Mouse (Mus musculus) kidney, postnatal 0 days (tissue): Measurements from ENCODE around the gene Neb. TPM values are rescaled to one million over a fixed set of nuclear protein-coding genes. Genes with fewer than 3 reads are reported as not detected.

Experiments
- ATAC-seq: fragments of 200-750 bp; cut with Nextera tagmentation; replicated peaks from 2 replicates; pipeline ENCODE4 v1.8.0; 2017; ENCODE audit warnings: low read depth, moderate number of reproducible peaks, moderate TSS enrichment, moderate library complexity; ENCODE audit not compliant: low FRiP score
- DNase-seq: peaks from one replicate; pipeline ENCODE4 v3.0.0-alpha.2; 2016; ENCODE audit warnings: low spot score
- H3K27ac ChIP-seq: fragments of 300-500 bp; sonication (generic); 2 replicates; pipeline ENCODE4 v1.5.1; 2014; ENCODE audit warnings: mild to moderate bottlenecking
- H3K27me3 ChIP-seq: fragments of 300-500 bp; sonication (generic); 2 replicates; pipeline ENCODE4 v1.6.1; 2014; ENCODE audit warnings: low read length, mixed read lengths; ENCODE audit not compliant: insufficient read depth
- H3K36me3 ChIP-seq: fragments of 300-500 bp; sonication (generic); 2 replicates; pipeline ENCODE4 v1.6.1; 2014; ENCODE audit warnings: low read length, mixed read lengths; ENCODE audit not compliant: insufficient read depth
- H3K4me1 ChIP-seq: fragments of 300-500 bp; sonication (generic); replicated peaks from 2 replicates; pipeline ENCODE4 v1.6.1; 2014; ENCODE audit warnings: antibody characterized with exemption, low read length, mixed read lengths; ENCODE audit not compliant: insufficient read depth
- H3K4me2 ChIP-seq: fragments of 300-500 bp; sonication (generic); 2 replicates; pipeline ENCODE4 v1.6.1; 2014; ENCODE audit warnings: mild to moderate bottlenecking, low read length, moderate library complexity, mixed read lengths
- H3K4me3 ChIP-seq: fragments of 300-500 bp; sonication (generic); replicated peaks from 2 replicates; pipeline ENCODE4 v1.5.1; 2014; ENCODE audit warnings: low read depth, low read length
- H3K9ac ChIP-seq: fragments of 300-500 bp; sonication (generic); 2 replicates; pipeline ENCODE4 v1.6.1; 2014; ENCODE audit warnings: low read depth, low read length
- H3K9me3 ChIP-seq: fragments of 300-500 bp; sonication (generic); replicated peaks from 2 replicates; pipeline ENCODE4 v1.6.1; 2016; ENCODE audit warnings: low read length, inconsistent platforms, mixed read lengths
- CTCF ChIP-seq: IDR thresholded peaks from 2 replicates; pipeline ENCODE4 v1.5.1; 2016; ENCODE audit warnings: antibody characterized with exemption, low read depth, mild to moderate bottlenecking, moderate library complexity
- WGBS: fragments of 180-500 bp; shearing (Covaris S2); extraction: QIAGEN DNeasy Blood & Tissue Kit; methylation state at CpG from one replicate; pipeline ENCODE4 v1.1.7; 2014; 5-methylcytosine and 5-hydroxymethylcytosine counted together
- polyA plus RNA-seq: library from polyadenylated mRNA; unstranded; fragments of >200 nt; fragmentation: Nextera tagmentation; extraction: Ambion mirVana; gene quantifications from 2 replicates; pipeline ENCODE4 v1.2.1, GENCODE M21; 2015

The Neb gene
- polyA plus RNA-seq, 1 experiment from 2014 or later: 0.75 TPM

GRCm38 (mm10) chr2:52306635-52307034 is 71.6 kb downstream of the Neb start:
- Histone ChIP-seq H3K9ac (no peak overlapping the region), H3K36me3 (no peaks in the 10 kb centered on the region), H3K4me2 (no peak overlapping the region), H3K9me3 (no peaks in the 10 kb centered on the region), H3K4me3 (no peak overlapping the region), H3K4me1 (no peaks in the 10 kb centered on the region), H3K27me3 (no peaks in the 10 kb centered on the region), H3K27ac (no peak overlapping the region)
- DNase-seq (no peak), ATAC-seq (no peak)
- WGBS: 83% methylated on average over 5 of the region's 5 CpGs
- TF ChIP-seq CTCF: no peak

- TF ChIP-seq CTCF: no peak
- Histone ChIP-seq H3K9me3 (no peaks in the 10 kb centered on the region), H3K27ac (no peak overlapping the region), H3K27me3 (no peaks in the 10 kb centered on the region), H3K36me3 (no peaks in the 10 kb centered on the region), H3K9ac (no peak overlapping the region), H3K4me2 (no peak overlapping the region), H3K4me3 (no peak overlapping the region), H3K4me1 (no peaks in the 10 kb centered on the region)
- 73% methylated on average over 3 of the region's 3 CpGs for WGBS
- no peak for DNase-seq
- ATAC-seq: no peak
Measured at GRCm38 (mm10) chr2:52304554-52304953, 73.7 kb downstream of the Neb start.

GRCm38 (mm10) chr2:52303405-52303804 is 74.9 kb downstream of the Neb start:
- no peak overlapping the region for H3K4me3 ChIP-seq
- H3K27ac ChIP-seq: no peak overlapping the region
- no peaks in the 10 kb centered on the region for H3K4me1 ChIP-seq
- no peak overlapping the region for H3K9ac ChIP-seq
- TF ChIP-seq CTCF: peak; percentile 69
- H3K27me3 ChIP-seq: no peaks in the 10 kb centered on the region
- ATAC-seq: no peak
- H3K36me3 ChIP-seq: no peaks in the 10 kb centered on the region
- DNase-seq: peak; percentile 79
- WGBS: 61% methylated on average over 1 of the region's 1 CpGs
- no peaks in the 10 kb centered on the region for H3K9me3 ChIP-seq
- H3K4me2 ChIP-seq: no peak overlapping the region

- ATAC-seq (no peak), DNase-seq (no peak)
- H3K36me3 ChIP-seq: no peaks in the 10 kb centered on the region
- H3K4me3 ChIP-seq: no peak overlapping the region
- no peak overlapping the region for H3K9ac ChIP-seq
- no peak for TF ChIP-seq CTCF
- no peak overlapping the region for H3K27ac ChIP-seq
- no peak overlapping the region for H3K4me2 ChIP-seq
- no peaks in the 10 kb centered on the region for H3K4me1 ChIP-seq
- no peaks in the 10 kb centered on the region for H3K9me3 ChIP-seq
- no peaks in the 10 kb centered on the region for H3K27me3 ChIP-seq
- WGBS: 96% methylated on average over 5 of the region's 5 CpGs
Measured at GRCm38 (mm10) chr2:52297969-52298368, 80.3 kb downstream of the Neb start.

GRCm38 (mm10) chr2:52296779-52297178 is 81.5 kb downstream of the Neb start:
- H3K9ac ChIP-seq: no peak overlapping the region
- H3K27ac ChIP-seq: no peak overlapping the region
- no peak for TF ChIP-seq CTCF
- no peak overlapping the region for H3K4me3 ChIP-seq
- WGBS: 61% methylated on average over 9 of the region's 9 CpGs
- H3K4me1 ChIP-seq: no peaks in the 10 kb centered on the region
- H3K36me3 ChIP-seq: no peaks in the 10 kb centered on the region
- H3K27me3 ChIP-seq: no peaks in the 10 kb centered on the region
- H3K9me3 ChIP-seq: no peaks in the 10 kb centered on the region
- H3K4me2 ChIP-seq: no peak overlapping the region
- ATAC-seq (no peak), DNase-seq (peak; percentile 13)

- Histone ChIP-seq H3K27me3 (no peaks in the 10 kb centered on the region), H3K4me2 (no peak overlapping the region), H3K9ac (no peak overlapping the region), H3K9me3 (no peaks in the 10 kb centered on the region), H3K36me3 (no peaks in the 10 kb centered on the region), H3K4me1 (no peaks in the 10 kb centered on the region), H3K4me3 (no peak overlapping the region), H3K27ac (no peak overlapping the region)
- no peak for TF ChIP-seq CTCF
- ATAC-seq (no peak), DNase-seq (no peak)
- WGBS: 88% methylated on average over 1 of the region's 1 CpGs
Measured at GRCm38 (mm10) chr2:52287436-52287835, 90.8 kb downstream of the Neb start.

GRCm38 (mm10) chr2:52286421-52286820 is 91.9 kb downstream of the Neb start:
- no peak for ATAC-seq
- no peaks in the 10 kb centered on the region for H3K27me3 ChIP-seq
- H3K4me3 ChIP-seq: no peak overlapping the region
- H3K9ac ChIP-seq: no peak overlapping the region
- no peak for DNase-seq
- TF ChIP-seq CTCF: no peak
- no peaks in the 10 kb centered on the region for H3K9me3 ChIP-seq
- no peaks in the 10 kb centered on the region for H3K36me3 ChIP-seq
- WGBS: 46% methylated on average over 6 of the region's 6 CpGs
- H3K4me2 ChIP-seq: no peak overlapping the region
- no peaks in the 10 kb centered on the region for H3K4me1 ChIP-seq
- H3K27ac ChIP-seq: no peak overlapping the region
